Mouse (Mus musculus): Measurements from ENCODE around the gene Rims4. TPM values are rescaled to one million over a fixed set of nuclear protein-coding genes. Genes with fewer than 3 reads are reported as not detected.
A peak's percentile ranks its signal among the peaks of the same experiment; 100 is the strongest.

Gene Rims4
- total and polyA plus RNA-seq, 2 experiments from 2014 or later = 16.3 to 59.1 TPM

GRCm38 (mm10) chr2:163924531-163924930 is 6.0 kb upstream of the Rims4 start:
- no peaks in the 10 kb centered on the region for H3K36me3 ChIP-seq (ENCODE audit: insufficient read depth)
- no peaks in the 10 kb centered on the region for H3K4me1 ChIP-seq (ENCODE audit: insufficient read depth)
- no peak overlapping the region for H3K4me2 ChIP-seq (ENCODE audit: low read depth)
- no peak overlapping the region for H3K9ac ChIP-seq
- H3K27me3 ChIP-seq (ENCODE audit: insufficient read depth, low read length) = no peaks in the 10 kb centered on the region
- 63% methylated on average over 3 of the region's 3 CpGs for WGBS
- no peak for ATAC-seq
- DNase-seq = no peak
- no peaks in the 10 kb centered on the region for H3K9me3 ChIP-seq (ENCODE audit: low read length)
- H3K27ac ChIP-seq (ENCODE audit: low read depth, low read length) = no peak overlapping the region
- H3K4me3 ChIP-seq (ENCODE audit: low read depth, low read length) = no peak overlapping the region
- no peak for TF ChIP-seq CTCF (IDR thresholded peaks at IDR 0.05; ENCODE audit: low read depth)

- DNase-seq = no peak
- ATAC-seq = no peak
- 51% methylated on average over 9 of the region's 9 CpGs for WGBS
These were observed 4.6 kb upstream of the Rims4 start for GRCm38 (mm10) chr2:163923113-163923512.

GRCm38 (mm10) chr2:163919581-163919980 is 1.1 kb upstream of the Rims4 start:
- H3K27ac ChIP-seq (ENCODE audit: low read depth, low read length) = no peak overlapping the region
- H3K9ac ChIP-seq = peak overlapping the region; percentile 62; the same call in 1 of the 2 replicates
- DNase-seq (no peak), ATAC-seq (no peak)
- H3K4me2 ChIP-seq (ENCODE audit: low read depth) = peak overlapping the region; percentile 81
- no peak overlapping the region for H3K4me3 ChIP-seq (ENCODE audit: low read depth, low read length)
- no peaks in the 10 kb centered on the region for H3K27me3 ChIP-seq (ENCODE audit: insufficient read depth, low read length)
- 76% methylated on average over 3 of the region's 3 CpGs for WGBS
- peaks cover 5% of the 10 kb centered on the region; the same call in 1 of the 2 replicates for H3K4me1 ChIP-seq (ENCODE audit: insufficient read depth)
- TF ChIP-seq CTCF (IDR thresholded peaks at IDR 0.05; ENCODE audit: low read depth) = no peak
- no peaks in the 10 kb centered on the region for H3K9me3 ChIP-seq (ENCODE audit: low read length)
- H3K36me3 ChIP-seq (ENCODE audit: insufficient read depth) = no peaks in the 10 kb centered on the region

More at GRCm38 (mm10) chr2:163923113-163923512, 4.6 kb upstream of the Rims4 start:
- no peak; the same call in 1 of the 2 replicates for TF ChIP-seq CTCF (IDR thresholded peaks at IDR 0.05; ENCODE audit: low read depth)
- H3K27me3 ChIP-seq (ENCODE audit: insufficient read depth, low read length) = no peaks in the 10 kb centered on the region
- no peak overlapping the region for H3K27ac ChIP-seq (ENCODE audit: low read depth, low read length)
- H3K4me3 ChIP-seq (ENCODE audit: low read depth, low read length) = no peak overlapping the region
- H3K9me3 ChIP-seq (ENCODE audit: low read length) = no peaks in the 10 kb centered on the region
- H3K36me3 ChIP-seq (ENCODE audit: insufficient read depth) = no peaks in the 10 kb centered on the region
- H3K4me2 ChIP-seq (ENCODE audit: low read depth) = no peak overlapping the region
- 0 out of 2 replicates have a peak, but pooled peaks cover 1% of the 10 kb centered on the region for H3K4me1 ChIP-seq (ENCODE audit: insufficient read depth)
- no peak overlapping the region for H3K9ac ChIP-seq

DNA sequence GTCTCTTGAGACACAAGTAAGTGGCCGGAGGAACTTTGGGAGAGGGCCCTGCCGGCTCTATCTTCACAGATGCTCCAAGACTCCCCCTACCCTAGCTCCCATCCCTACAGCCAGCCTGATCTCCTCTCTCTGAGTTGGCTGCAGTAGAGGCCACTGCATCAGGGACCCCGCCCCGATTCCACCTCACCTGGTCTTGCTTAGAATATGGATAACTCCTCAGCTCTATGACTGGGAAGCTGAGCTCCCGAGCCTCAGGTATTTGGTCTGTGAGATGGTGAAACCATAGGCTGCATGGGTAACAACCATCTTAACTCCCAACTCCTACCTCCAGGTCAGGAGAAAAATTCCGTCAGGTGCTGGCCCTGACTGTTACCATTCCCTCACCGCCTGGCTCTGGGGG is 1.8 kb downstream of the Rims4 start:
- no peak for ATAC-seq
- no peak overlapping the region for H3K9ac ChIP-seq
- H3K27ac ChIP-seq (ENCODE audit: low read depth, low read length) = no peak overlapping the region
- H3K27me3 ChIP-seq (ENCODE audit: insufficient read depth, low read length) = no peaks in the 10 kb centered on the region
- DNase-seq = no peak
- H3K4me2 ChIP-seq (ENCODE audit: low read depth) = peak overlapping the region; percentile 81
- TF ChIP-seq CTCF (IDR thresholded peaks at IDR 0.05; ENCODE audit: low read depth) = no peak
- peaks cover 24% of the 10 kb centered on the region for H3K4me1 ChIP-seq (ENCODE audit: insufficient read depth)
- H3K36me3 ChIP-seq (ENCODE audit: insufficient read depth) = no peaks in the 10 kb centered on the region
- WGBS = 80% methylated on average over 7 of the region's 7 CpGs
- no peaks in the 10 kb centered on the region for H3K9me3 ChIP-seq (ENCODE audit: low read length)
- no peak overlapping the region for H3K4me3 ChIP-seq (ENCODE audit: low read depth, low read length)

DNA sequence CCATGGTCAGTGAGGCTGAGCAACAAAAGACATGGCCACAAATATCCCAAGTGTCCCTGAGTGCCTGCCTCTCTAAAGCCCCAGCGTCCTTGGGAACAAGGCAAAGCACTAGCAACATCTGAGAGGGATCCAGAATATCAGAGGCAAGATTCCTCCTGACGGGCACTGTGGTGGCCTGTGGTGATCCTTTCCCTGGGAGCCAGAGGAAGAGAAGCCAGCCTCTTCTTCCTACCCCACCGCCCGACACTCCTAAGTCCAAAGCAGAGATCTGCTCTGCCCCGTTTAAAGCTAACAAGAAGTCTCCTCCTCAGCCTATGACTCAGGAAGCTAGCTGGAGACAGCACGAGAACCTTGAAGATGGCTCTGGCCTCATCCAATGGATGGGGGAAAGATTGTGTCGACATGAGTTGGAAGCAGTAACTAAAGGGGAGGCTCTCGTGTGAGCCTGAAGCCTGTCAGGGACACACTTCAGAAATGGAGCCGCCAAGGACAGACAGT is 3.1 kb downstream of the Rims4 start:
- WGBS = 66% methylated on average over 9 of the region's 9 CpGs
- DNase-seq (no peak), ATAC-seq (no peak)
- H3K4me1 ChIP-seq (ENCODE audit: insufficient read depth) = peaks cover 25% of the 10 kb centered on the region
- H3K9ac ChIP-seq = no peak overlapping the region
- H3K36me3 ChIP-seq (ENCODE audit: insufficient read depth) = no peaks in the 10 kb centered on the region
- TF ChIP-seq CTCF (IDR thresholded peaks at IDR 0.05; ENCODE audit: low read depth) = no peak
- no peak overlapping the region for H3K4me3 ChIP-seq (ENCODE audit: low read depth, low read length)
- H3K27ac ChIP-seq (ENCODE audit: low read depth, low read length) = no peak overlapping the region
- H3K4me2 ChIP-seq (ENCODE audit: low read depth) = peak overlapping the region; percentile 13; the same call in 1 of the 2 replicates
- H3K27me3 ChIP-seq (ENCODE audit: insufficient read depth, low read length) = no peaks in the 10 kb centered on the region
- H3K9me3 ChIP-seq (ENCODE audit: low read length) = no peaks in the 10 kb centered on the region

GRCm38 (mm10) chr2:163914107-163914506 is 4.4 kb downstream of the Rims4 start:
- H3K4me2 ChIP-seq (ENCODE audit: low read depth) = peak overlapping the region; percentile 42
- peak overlapping the region; percentile 23 for H3K9ac ChIP-seq
- no peak for TF ChIP-seq CTCF (IDR thresholded peaks at IDR 0.05; ENCODE audit: low read depth)
- no peaks in the 10 kb centered on the region for H3K36me3 ChIP-seq (ENCODE audit: insufficient read depth)
- no peaks in the 10 kb centered on the region for H3K9me3 ChIP-seq (ENCODE audit: low read length)
- no peaks in the 10 kb centered on the region for H3K27me3 ChIP-seq (ENCODE audit: insufficient read depth, low read length)
- ATAC-seq (peak; percentile 86), DNase-seq (peak; percentile 86)
- H3K27ac ChIP-seq (ENCODE audit: low read depth, low read length) = peak overlapping the region; percentile 77
- 2% methylated on average over 10 of the region's 10 CpGs for WGBS
- H3K4me3 ChIP-seq (ENCODE audit: low read depth, low read length) = peak overlapping the region; percentile 17
- peaks cover 25% of the 10 kb centered on the region for H3K4me1 ChIP-seq (ENCODE audit: insufficient read depth)

GRCm38 (mm10) chr2:163913704-163914103 is 4.8 kb downstream of the Rims4 start:
- Histone ChIP-seq H3K27me3 (ENCODE audit: insufficient read depth, low read length) (no peaks in the 10 kb centered on the region), H3K9me3 (ENCODE audit: low read length) (no peaks in the 10 kb centered on the region), H3K4me3 (ENCODE audit: low read depth, low read length) (peak overlapping the region; percentile 17; the same call in 1 of the 2 replicates), H3K36me3 (ENCODE audit: insufficient read depth) (no peaks in the 10 kb centered on the region), H3K4me2 (ENCODE audit: low read depth) (peak overlapping the region; percentile 42), H3K4me1 (ENCODE audit: insufficient read depth) (peaks cover 25% of the 10 kb centered on the region), H3K9ac (peak overlapping the region; percentile 23), H3K27ac (ENCODE audit: low read depth, low read length) (peak overlapping the region; percentile 77)
- TF ChIP-seq CTCF (IDR thresholded peaks at IDR 0.05; ENCODE audit: low read depth) = no peak
- 31% methylated on average over 7 of the region's 7 CpGs for WGBS
- peak; percentile 8; the same call in 1 of the 2 replicates for ATAC-seq
- DNase-seq = no peak
